ENCODE assay signal across 38 mouse cellular contexts in genomic region chrX:57081496-57081895, GRCm38 (mm10). TPM values are rescaled to one million over a fixed set of nuclear protein-coding genes. Genes with fewer than 3 reads are reported as not detected.
DNase-seq lines count a peak whose midpoint lies in the region; ATAC-seq lines count a peak whose summit lies in the region.
"Had no signal": no experiment of that assay in that cellular context is flagged by ENCODE, and none has a peak within 500 bp of the region (broad histone marks: within the 10 kb centered on the region; RNA-seq: fewer than 3 reads in every experiment).

No protein-coding gene starts in this region.

- H3K27ac ChIP-seq in heart, embryonic 12.5 days (ENCODE audit: poor library complexity, severe bottlenecking) = no peak overlapping the region
- no peak overlapping the region for H3K27ac ChIP-seq in hindbrain, embryonic 13.5 days
- H3K27ac ChIP-seq: gastrocnemius, adult 2 months; hindbrain, embryonic 12.5 days; left cerebral cortex, adult 2 months; limb, embryonic 12.5 days; macrophage; midbrain, embryonic 13.5 days; neural tube, embryonic 13.5 days had no signal

- H3K4me3 ChIP-seq in heart, embryonic 12.5 days = no peak overlapping the region
- no peak overlapping the region for H3K4me3 ChIP-seq in hindbrain, embryonic 13.5 days
- H3K4me3 ChIP-seq: gastrocnemius, adult 2 months; hindbrain, embryonic 12.5 days; left cerebral cortex, adult 2 months; limb, embryonic 12.5 days; midbrain, embryonic 13.5 days; neural tube, embryonic 13.5 days had no signal

- intact Hi-C loops in heart, postnatal 10 days (cut with DNase I) = no loop called here

- H3K4me2 ChIP-seq in heart, embryonic 12.5 days = no peak overlapping the region
- H3K4me2 ChIP-seq in hindbrain, embryonic 13.5 days = no peak overlapping the region
- H3K4me2 ChIP-seq: heart, embryonic 11.5 days; hindbrain, embryonic 12.5 days; limb, embryonic 12.5 days; midbrain, embryonic 13.5 days; neural tube, embryonic 13.5 days had no signal

- H3K9ac ChIP-seq in heart, embryonic 12.5 days = no peak overlapping the region
- no peak overlapping the region for H3K9ac ChIP-seq in hindbrain, embryonic 13.5 days
- H3K9ac ChIP-seq: hindbrain, embryonic 12.5 days; limb, embryonic 12.5 days; midbrain, embryonic 13.5 days; neural tube, embryonic 13.5 days had no signal

- no peaks in the 10 kb centered on the region for H3K4me1 ChIP-seq in heart, embryonic 12.5 days (replicated peaks)
- H3K4me1 ChIP-seq in hindbrain, embryonic 13.5 days (replicated peaks) = no peaks in the 10 kb centered on the region
- H3K4me1 ChIP-seq: hindbrain, embryonic 12.5 days; limb, embryonic 12.5 days; midbrain, embryonic 13.5 days; neural tube, embryonic 13.5 days had no signal

- no peaks in the 10 kb centered on the region for H3K9me3 ChIP-seq in heart, embryonic 12.5 days (replicated peaks)
- H3K9me3 ChIP-seq in hindbrain, embryonic 13.5 days = no peaks in the 10 kb centered on the region
- H3K9me3 ChIP-seq: hindbrain, embryonic 12.5 days; limb, embryonic 12.5 days; midbrain, embryonic 13.5 days; neural tube, embryonic 13.5 days had no signal

- 65% methylated on average over 5 of the region's 5 CpGs for WGBS in heart, embryonic 12.5 days
- 80% methylated on average over 5 of the region's 5 CpGs for WGBS in hindbrain, embryonic 13.5 days

- ATAC-seq in heart, embryonic 12.5 days (ENCODE audit: insufficient number of reproducible peaks, low FRiP score) = no peak
- no peak for ATAC-seq in hindbrain, embryonic 13.5 days (ENCODE audit: low FRiP score)
- no peak for ATAC-seq in inflammation-experienced regulatory T-cells, adult 6 months
- ATAC-seq: CD4-positive, CD25-positive, alpha-beta regulatory T cell, adult 4 months; forebrain, embryonic 14.5 days; intestine, postnatal 0 days; midbrain, embryonic 13.5 days had no signal

- no peaks in the 10 kb centered on the region for H3K27me3 ChIP-seq in heart, embryonic 12.5 days (replicated peaks)
- H3K27me3 ChIP-seq in hindbrain, embryonic 13.5 days = no peaks in the 10 kb centered on the region
- H3K27me3 ChIP-seq: hindbrain, embryonic 12.5 days; limb, embryonic 12.5 days; midbrain, embryonic 13.5 days; neural tube, embryonic 13.5 days had no signal

- H3K36me3 ChIP-seq in heart, embryonic 12.5 days = no peaks in the 10 kb centered on the region
- H3K36me3 ChIP-seq in hindbrain, embryonic 13.5 days = no peaks in the 10 kb centered on the region
- H3K36me3 ChIP-seq: hindbrain, embryonic 12.5 days; limb, embryonic 12.5 days; midbrain, embryonic 13.5 days; neural tube, embryonic 13.5 days had no signal

- DNase-seq in heart, postnatal 10 days = peak; percentile 20 to 25
- DNase-seq in NIH3T3 (ENCODE audit: low read depth) = peak; percentile 60
- DNase-seq in adrenal gland, postnatal 36 days = peak; percentile 34 to 36
- peak; percentile 3 for DNase-seq in lung, postnatal 25 days (ENCODE audit: low spot score)
- no peak for DNase-seq in urinary bladder, postnatal 25 days (ENCODE audit: low spot score)
- DNase-seq: cerebellum, adult 18-20 months; cerebellum, postnatal 14 days; gastrocnemius, adult 2 months; gastrocnemius, postnatal 36 days; kidney, postnatal 14 days; right cerebral cortex, postnatal 4 days; thymus, adult 2 months; thymus, postnatal 36 days had no signal

RNA-seq across cellular contexts. Expression of gene Vgll1, which starts 6.4 kb away (rescaled TPM):
- not detected for total RNA-seq in heart, postnatal 10 days (2021)
- 0.17 and 0.36 TPM in 2 replicates for polyA plus RNA-seq in heart, embryonic 12.5 days (2016; fragmentation: Nextera tagmentation; extraction: Ambion mirVana)
- total RNA-seq in adrenal gland, postnatal 36 days (2021) = not detected
- not detected in 2 replicates for polyA plus RNA-seq in hindbrain, embryonic 13.5 days (2015; fragmentation: Nextera tagmentation; extraction: Ambion mirVana)
- polyA plus RNA-seq in inflammation-experienced regulatory T-cells, adult 6 months (2017; shearing (Covaris generic)) = under 1 TPM in 1 of 3 experiments, not detected in 2; 0.36 TPM
- total RNA-seq: gastrocnemius, adult 2 months; gastrocnemius, postnatal 36 days; heart, adult 18-20 months; layer of hippocampus, postnatal 10 days; left cerebral cortex, adult 2 months; left cerebral cortex, postnatal 25 days; liver, adult 2 months; megakaryocyte-erythroid progenitor cell, adult 5-6 weeks had no signal
- polyA plus RNA-seq: brain, embryonic 14.5 days; CD4-positive, CD25-positive, alpha-beta regulatory T cell, adult 4 months; cortical plate, adult 2 months; forebrain, embryonic 14.5 days; frontal cortex, adult 2 months; heart, postnatal 0 days; intestine, postnatal 0 days; kidney, embryonic 14.5 days; liver, adult 2 months; liver, embryonic 16.5 days; macrophage; midbrain, embryonic 13.5 days; neural tube, embryonic 13.5 days; thymus, adult 2 months had no signal

RNA-seq across cellular contexts. Expression of gene Htatsf1, which starts 28.1 kb away (rescaled TPM):
- 10 to 100 TPM; 50.3 to 52.5 TPM for total RNA-seq in heart, postnatal 10 days (2021)
- polyA plus RNA-seq in heart, embryonic 12.5 days (2016; fragmentation: Nextera tagmentation; extraction: Ambion mirVana) = 65.5 and 68.3 TPM in 2 replicates
- total RNA-seq in adrenal gland, postnatal 36 days (2021) = 10 to 100 TPM; 43.2 to 48.8 TPM
- polyA plus RNA-seq in hindbrain, embryonic 13.5 days (2015; fragmentation: Nextera tagmentation; extraction: Ambion mirVana) = 92.0 and 98.4 TPM in 2 replicates
- polyA plus RNA-seq in inflammation-experienced regulatory T-cells, adult 6 months (2017; shearing (Covaris generic)) = 10 to 100 TPM; 27.5 to 29.4 (median 28.9) TPM

RNA-seq across cellular contexts. Expression of gene Brs3, which starts 38.6 kb away (rescaled TPM):
- total RNA-seq in heart, postnatal 10 days (2021) = not detected
- not detected in 2 replicates for polyA plus RNA-seq in heart, embryonic 12.5 days (2016; fragmentation: Nextera tagmentation; extraction: Ambion mirVana)
- not detected for total RNA-seq in adrenal gland, postnatal 36 days (2021)
- 0.22 and 0.34 TPM in 2 replicates for polyA plus RNA-seq in hindbrain, embryonic 13.5 days (2015; fragmentation: Nextera tagmentation; extraction: Ambion mirVana)
- polyA plus RNA-seq in inflammation-experienced regulatory T-cells, adult 6 months (2017; shearing (Covaris generic)) = not detected
- total RNA-seq: gastrocnemius, adult 2 months; gastrocnemius, postnatal 36 days; heart, adult 18-20 months; liver, adult 2 months; megakaryocyte-erythroid progenitor cell, adult 5-6 weeks had no signal
- polyA plus RNA-seq: CD4-positive, CD25-positive, alpha-beta regulatory T cell, adult 4 months; cortical plate, adult 2 months; embryonic facial prominence, embryonic 11.5 days; frontal cortex, adult 2 months; heart, embryonic 11.5 days; heart, postnatal 0 days; hindbrain, embryonic 12.5 days; intestine, postnatal 0 days; kidney, embryonic 14.5 days; limb, embryonic 12.5 days; liver, adult 2 months; liver, embryonic 16.5 days; macrophage; neural tube, embryonic 13.5 days; thymus, adult 2 months had no signal
